Comparison of ENCODE assay signal across 8 mouse cellular contexts in genomic region chr10:128015068-128015934, GRCm38 (mm10). TPM values are rescaled to one million over a fixed set of nuclear protein-coding genes. Genes with fewer than 3 reads are reported as not detected.
A peak's percentile ranks its signal among the peaks of the same experiment; 100 is the strongest.
DNase-seq lines count a peak whose midpoint lies in the region; ATAC-seq lines count a peak whose summit lies in the region.

Gene Prim1, plus strand, starts transcription at chr10:128015168.

- peak within 1 kb of the TSS; percentile 90 for H3K27ac ChIP-seq in hindbrain, embryonic 10.5 days

- DNase-seq in Muller cell, postnatal 12 days (ENCODE audit: inconsistent ontology term): peak; percentile 81
- DNase-seq in cerebellum, adult 8-10 months: peak; percentile 85
- peak; percentile 89 for DNase-seq in hindbrain, embryonic 10.5 days (ENCODE audit: low spot score)
- peak; percentile 63 to 76 for DNase-seq in layer of hippocampus, postnatal 14 days (ENCODE audit: low spot score in 2 of 2)
- DNase-seq in lung, postnatal 14 days: peak; percentile 74
- DNase-seq in ovary, postnatal 36 days (ENCODE audit: low spot score): peak; percentile 73
- peak; percentile 88 for DNase-seq in thymus, postnatal 14 days

- H3K4me1 ChIP-seq in hindbrain, embryonic 10.5 days (replicated peaks): peaks cover 17% of the 10 kb centered on the region

- peak; percentile 97 for ATAC-seq in frontal cortex, adult (ENCODE audit: low TSS enrichment)

- peak within 1 kb of the TSS; percentile 64 for H3K4me3 ChIP-seq in hindbrain, embryonic 10.5 days

- no peaks in the 10 kb centered on the region for H3K9me3 ChIP-seq in hindbrain, embryonic 10.5 days

- H3K36me3 ChIP-seq in hindbrain, embryonic 10.5 days: peaks cover 28% of the 10 kb centered on the region

- H3K27me3 ChIP-seq in hindbrain, embryonic 10.5 days (ENCODE audit: insufficient read depth, poor library complexity, severe bottlenecking): no peaks in the 10 kb centered on the region

- WGBS in hindbrain, embryonic 10.5 days: 6% methylated on average over 31 of the region's 31 CpGs

RNA-seq across cellular contexts. Expression of gene Prim1, which starts in this region (rescaled TPM):
- 82.4 and 108 TPM in 2 replicates for polyA plus RNA-seq in hindbrain, embryonic 10.5 days (2016; fragmentation: Nextera tagmentation; extraction: Ambion mirVana)
- total RNA-seq in layer of hippocampus, postnatal 14 days (2021): 1 to 10 TPM; 5.4 to 6.6 TPM

Comparison
In these comparisons a context has a peak if more than half of its experiments do, and no peak if none do; other contexts are left out.
1. Peak in every context shown above with its lines: DNase-seq, ATAC-seq, H3K4me3 ChIP-seq and H3K27ac ChIP-seq.